Mouse (Mus musculus) natural killer cell, adult 2 months (primary cell): ENCODE results near the gene Olfr430.
A peak's percentile ranks its signal among the peaks of the same experiment; 100 is the strongest.
"Not testable (repeated sequence)": the region's sequence is repeated elsewhere in the genome, so short reads cannot be mapped to it uniquely, and the experiment has no call there.

Experiments
- DNase-seq, 2 experiments: peaks; one replicate each; pipeline ENCODE4 v3.0.0; 2022; ENCODE audit warnings: low spot score in 2 of 2

Gene Olfr430

GRCm38 (mm10) chr1:174066305-174066704, at the start of gene Olfr430:
Gene Olfr430 (plus strand): TSS chr1:174066605.
- DNase-seq = no peak

- DNase-seq = no peak
These were observed 34.7 kb upstream of the Olfr430 start, which contains the start of gene Ifi205 for GRCm38 (mm10) chr1:174031698-174032097. Gene Ifi205 (minus strand): TSS chr1:174031810.

GRCm38 (mm10) chr1:174035841-174036240, 30.6 kb upstream of the Olfr430 start:
- no peak for DNase-seq

GRCm38 (mm10) chr1:174038480-174038879, 27.9 kb upstream of the Olfr430 start:
- no peak for DNase-seq

- DNase-seq = peak; percentile 22 to 49
These were observed 25.8 kb upstream of the Olfr430 start, which contains the start of gene Olfr433 for GRCm38 (mm10) chr1:174040523-174041177. Gene Olfr433 (plus strand): TSS chr1:174040705.

GRCm38 (mm10) chr1:174042091-174042884, 24.1 kb upstream of the Olfr430 start:
- DNase-seq = not testable (repeated sequence)

GRCm38 (mm10) chr1:174044431-174044830, 22.0 kb upstream of the Olfr430 start:
- no peak for DNase-seq

GRCm38 (mm10) chr1:174048227-174048626, 18.2 kb upstream of the Olfr430 start:
- not testable (repeated sequence) for DNase-seq

- DNase-seq = no peak
These were observed 17.5 kb upstream of the Olfr430 start, which contains the start of gene Olfr432 for GRCm38 (mm10) chr1:174048893-174049292. Gene Olfr432 (plus strand): TSS chr1:174049205.

GRCm38 (mm10) chr1:174049357-174049756, 17.0 kb upstream of the Olfr430 start:
- DNase-seq = not testable (repeated sequence)

- no peak for DNase-seq
These were observed 15.9 kb upstream of the Olfr430 start for GRCm38 (mm10) chr1:174050532-174050931.

GRCm38 (mm10) chr1:174051515-174051914, 14.9 kb upstream of the Olfr430 start:
- no peak for DNase-seq

GRCm38 (mm10) chr1:174051931-174052536, 14.4 kb upstream of the Olfr430 start:
- DNase-seq = no peak

- DNase-seq = no peak
These were observed 13.4 kb upstream of the Olfr430 start for GRCm38 (mm10) chr1:174052981-174053380.

- no peak for DNase-seq
These were observed 11.2 kb upstream of the Olfr430 start for GRCm38 (mm10) chr1:174055248-174055647.

- no peak for DNase-seq
These were observed 17.6 kb downstream of the Olfr430 start, which contains the start of gene Olfr429 for GRCm38 (mm10) chr1:174084031-174084430. Gene Olfr429 (plus strand): TSS chr1:174084331.

- no peak for DNase-seq
These were observed 30.2 kb downstream of the Olfr430 start, which contains the start of gene Olfr427 for GRCm38 (mm10) chr1:174096591-174096990. Gene Olfr427 (plus strand): TSS chr1:174096891.

- DNase-seq = no peak
These were observed 37.3 kb downstream of the Olfr430 start for GRCm38 (mm10) chr1:174103735-174104134.

- no peak for DNase-seq
These were observed 54.7 kb downstream of the Olfr430 start, which contains the start of gene Olfr231 for GRCm38 (mm10) chr1:174121062-174121461. Gene Olfr231 (minus strand): TSS chr1:174121162.
